Mouse (Mus musculus) retina, postnatal 7 days (tissue): Measurements from ENCODE around the gene Tmem92.
"Not testable (repeated sequence)": the region's sequence is repeated elsewhere in the genome, so short reads cannot be mapped to it uniquely, and the experiment has no call there.

Experiments used
- DNase-seq: peaks from one replicate; pipeline ENCODE4 v3.0.0-alpha.2; 2012; ENCODE audit warnings: low read depth, low spot score

Tmem92 gene

GRCm38 (mm10) chr11:94782603-94783002 lies at the start of gene Tmem92:
Gene Tmem92 (minus strand): TSS chr11:94782703.
- no peak for DNase-seq

- no peak for DNase-seq
Observed at GRCm38 (mm10) chr11:94828966-94829365, 46.5 kb upstream of the Tmem92 start.

DNA sequence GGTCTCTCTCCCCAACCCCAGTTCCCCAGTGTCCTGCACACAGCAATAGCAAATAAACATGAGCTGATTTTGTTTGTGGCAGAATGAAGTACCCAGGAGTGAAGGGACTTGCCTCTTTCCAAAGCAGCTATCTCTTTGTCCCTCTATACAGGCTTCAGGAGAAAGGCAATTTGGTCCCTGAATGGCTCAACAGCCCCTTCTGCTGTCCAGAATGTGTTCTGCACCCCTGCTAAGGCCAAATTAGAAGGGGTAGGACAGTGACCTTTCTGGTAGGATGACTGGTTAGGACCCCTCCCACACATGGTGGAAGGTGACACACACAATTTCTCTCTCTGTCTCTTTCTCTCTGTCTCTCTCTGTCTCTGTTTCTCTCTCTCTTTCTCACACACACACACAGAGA lies 36.9 kb upstream of the Tmem92 start:
- peak; percentile 8 for DNase-seq

DNA sequence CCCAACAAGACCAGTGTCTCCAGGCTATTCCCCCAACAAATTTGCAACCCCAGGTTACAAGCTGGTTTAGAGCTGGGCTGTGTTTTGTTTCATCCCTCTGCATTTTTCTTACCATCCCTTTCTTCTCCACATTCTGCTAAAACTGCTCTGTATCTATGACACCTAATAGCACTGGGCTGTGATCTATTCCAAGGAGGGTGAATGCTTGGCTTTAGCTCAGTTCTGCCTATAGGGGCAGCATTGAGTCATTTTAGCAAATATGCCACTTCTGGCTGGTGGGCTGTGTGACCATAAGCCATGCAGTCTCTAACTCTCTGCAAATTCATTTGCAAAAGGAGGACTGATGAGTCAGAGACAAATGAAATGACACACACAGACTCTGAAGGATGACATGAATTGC lies 36.4 kb upstream of the Tmem92 start:
- DNase-seq = not testable (repeated sequence)

DNA sequence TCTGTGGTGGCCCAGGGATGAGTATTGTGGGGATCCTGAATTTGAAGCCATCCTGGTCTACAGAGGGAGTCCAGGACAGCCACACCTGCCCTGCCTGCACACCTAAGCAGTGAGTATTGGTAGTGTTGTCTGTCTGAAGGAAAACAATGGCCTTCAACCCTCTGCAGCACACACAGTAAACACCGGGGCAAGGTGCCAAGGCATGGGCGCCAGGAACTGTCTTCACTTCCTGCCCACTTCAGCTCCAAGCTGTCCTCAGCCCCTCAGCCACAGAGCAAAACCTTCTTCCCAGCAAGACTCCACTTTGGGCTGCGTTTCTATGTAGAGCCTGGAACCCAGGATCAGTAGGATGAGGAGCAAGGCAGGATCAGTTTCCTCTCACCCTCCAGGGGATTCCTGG lies 29.0 kb upstream of the Tmem92 start:
- not testable (repeated sequence) for DNase-seq

GRCm38 (mm10) chr11:94791700-94792099 lies 9.2 kb upstream of the Tmem92 start:
- DNase-seq = no peak

DNA sequence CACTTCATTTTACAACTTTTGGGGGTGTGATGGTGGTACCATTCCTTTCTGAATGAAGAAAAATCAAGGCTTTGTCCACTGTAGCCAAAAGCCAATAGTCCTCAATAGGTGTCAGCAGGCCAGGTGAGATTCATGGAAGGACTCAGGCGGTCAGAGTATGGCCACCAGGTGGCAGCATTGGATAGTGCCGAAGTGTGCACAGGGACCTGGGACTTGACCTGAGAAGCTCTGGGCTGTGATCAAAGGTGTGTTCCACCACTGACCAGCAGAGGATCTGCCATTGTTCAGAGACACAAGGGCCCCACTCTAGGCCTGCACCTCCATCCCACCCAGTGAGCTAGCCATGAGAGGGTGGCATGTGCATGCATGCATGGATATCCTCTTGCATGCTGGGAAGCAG lies 2.7 kb upstream of the Tmem92 start:
- DNase-seq = peak; percentile 75

GRCm38 (mm10) chr11:94774887-94775497 lies 7.5 kb downstream of the Tmem92 start:
- no peak for DNase-seq

- no peak for DNase-seq
Observed at GRCm38 (mm10) chr11:94773851-94774250, 8.7 kb downstream of the Tmem92 start.

GRCm38 (mm10) chr11:94772363-94773055 lies 10.0 kb downstream of the Tmem92 start:
- no peak for DNase-seq

DNA sequence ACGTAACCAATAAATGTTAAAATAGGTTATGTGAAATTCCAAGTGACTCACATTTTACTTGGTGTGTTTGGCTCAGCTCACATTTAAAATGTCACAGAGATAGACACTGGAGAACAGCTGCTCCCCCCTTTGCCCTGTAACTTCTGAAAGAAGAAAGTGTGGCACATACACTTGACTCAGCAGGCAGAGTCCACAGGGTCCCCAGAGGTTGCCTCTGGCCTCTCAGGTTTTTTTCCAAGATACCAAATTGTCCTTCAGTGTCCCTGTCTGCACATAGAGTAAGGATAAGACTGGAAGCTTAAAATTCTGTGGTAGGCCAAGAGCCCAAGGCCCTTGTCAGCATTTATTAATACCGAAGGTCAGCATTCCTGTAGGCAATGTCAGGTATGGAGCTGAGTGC lies 15.3 kb downstream of the Tmem92 start:
- no peak for DNase-seq

DNA sequence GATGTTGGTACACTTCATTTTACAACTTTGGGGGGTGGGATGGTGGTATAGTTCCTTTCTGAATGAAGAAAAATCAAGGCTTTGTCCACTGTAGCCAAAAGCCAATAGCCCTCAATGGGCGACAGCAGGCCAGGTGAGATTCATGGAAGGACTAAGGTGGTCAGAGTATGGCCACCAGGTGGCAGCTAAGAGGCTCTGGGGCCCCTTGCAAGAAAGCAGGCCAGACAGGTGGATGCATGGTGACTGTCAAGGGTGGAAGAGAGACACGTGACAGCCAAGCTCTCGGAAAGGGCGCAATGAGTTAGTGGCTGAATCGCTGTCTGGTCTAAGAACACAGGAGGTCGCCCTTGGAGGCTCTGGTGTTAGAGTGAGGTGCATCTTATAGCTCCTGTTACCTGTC lies 19.7 kb downstream of the Tmem92 start:
- DNase-seq = no peak

GRCm38 (mm10) chr11:94762281-94762680 lies 20.2 kb downstream of the Tmem92 start:
- no peak for DNase-seq

- DNase-seq = no peak
Observed at GRCm38 (mm10) chr11:94760799-94761198, 21.7 kb downstream of the Tmem92 start.

DNA sequence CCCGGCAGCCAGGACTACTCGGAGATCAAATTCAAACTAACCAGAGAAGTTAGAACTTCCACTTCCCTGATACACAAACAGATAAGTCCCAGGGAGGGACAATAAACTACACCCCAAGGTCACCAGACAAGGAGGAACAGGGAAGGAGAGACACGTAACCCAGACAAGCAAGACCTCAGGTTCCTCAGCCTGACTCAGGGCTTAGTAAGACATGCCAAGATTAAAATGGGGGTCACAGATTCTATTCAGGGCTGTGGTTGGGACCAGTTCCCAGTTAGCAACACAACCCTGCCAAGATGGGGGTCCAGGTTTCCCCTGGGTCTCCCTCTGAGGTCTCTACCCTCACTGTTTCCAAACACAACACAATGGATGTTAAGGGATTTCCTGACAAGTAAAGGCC lies 22.1 kb downstream of the Tmem92 start:
- no peak for DNase-seq

GRCm38 (mm10) chr11:94759916-94760315 lies 22.6 kb downstream of the Tmem92 start:
- DNase-seq = no peak

- no peak for DNase-seq
Observed at GRCm38 (mm10) chr11:94752946-94753713, 29.4 kb downstream of the Tmem92 start.

DNA sequence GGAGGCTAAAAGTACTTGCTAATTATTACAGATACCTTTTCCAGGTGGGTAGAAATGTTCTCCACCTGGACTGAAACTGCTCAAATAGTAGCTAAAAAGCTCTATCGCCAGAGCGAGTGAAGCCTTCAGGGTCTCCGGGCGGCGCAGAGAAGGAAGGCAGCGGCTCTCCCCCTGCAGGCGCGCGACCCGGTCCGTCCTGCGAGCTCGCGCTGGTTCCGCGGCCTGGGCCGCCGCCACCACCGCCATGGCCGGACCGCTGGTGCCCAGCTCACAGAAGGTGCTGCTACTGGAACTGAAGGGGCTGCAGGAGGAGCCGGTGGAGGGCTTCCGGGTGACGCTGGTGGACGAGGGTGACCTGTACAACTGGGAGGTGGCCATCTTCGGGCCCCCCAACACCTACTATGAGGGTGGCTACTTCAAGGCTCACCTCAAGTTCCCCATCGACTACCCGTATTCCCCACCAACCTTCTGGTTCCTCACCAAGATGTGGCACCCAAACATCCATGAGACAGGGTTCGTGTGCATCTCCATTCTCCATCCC lies 40.7 kb downstream of the Tmem92 start, which contains the start of gene Cdc34b:
TSS of gene Cdc34b (plus strand) at position 51 of the 541 bp plus-strand sequence.
- DNase-seq = no peak

DNA sequence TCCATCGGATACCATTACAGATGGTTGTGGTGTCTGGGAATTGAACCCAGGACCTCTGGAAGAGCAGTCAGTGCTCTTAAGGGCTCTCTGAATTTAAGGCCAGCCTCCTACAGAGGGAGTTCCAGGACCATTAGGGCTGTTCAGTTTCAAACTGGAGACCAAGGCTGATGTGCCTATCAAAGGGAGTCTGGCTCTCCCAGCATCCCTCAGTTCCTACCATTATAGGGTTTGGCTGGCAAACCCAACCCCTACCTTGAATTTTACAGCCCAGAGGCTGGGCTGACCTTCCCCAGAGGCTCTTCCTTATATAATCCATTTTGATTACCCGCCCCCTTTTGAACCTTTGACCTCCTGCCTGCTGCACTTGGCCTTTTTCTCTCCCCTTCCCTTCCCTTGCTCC lies 46.8 kb downstream of the Tmem92 start:
- DNase-seq = no peak

DNA sequence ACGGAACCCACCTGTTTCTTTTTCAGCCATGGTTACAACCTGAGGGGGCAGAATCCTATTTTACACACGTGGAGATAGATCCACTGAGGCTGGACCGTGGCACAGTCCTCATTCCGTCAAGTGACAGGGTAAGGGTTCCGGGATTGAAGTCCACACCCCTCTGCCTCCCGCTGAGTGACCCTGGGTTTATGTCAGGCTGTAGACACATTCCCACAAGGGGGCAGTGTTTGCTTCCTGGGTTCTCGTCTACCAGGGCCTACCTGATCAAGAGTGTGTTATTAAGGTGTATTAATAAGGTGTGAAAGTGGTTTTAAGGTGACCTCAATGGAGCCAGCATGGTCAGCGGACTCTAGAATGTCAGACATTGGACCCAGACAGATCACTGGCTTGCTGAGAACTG lies 49.7 kb downstream of the Tmem92 start:
- no peak for DNase-seq

- DNase-seq = no peak
Observed at GRCm38 (mm10) chr11:94731229-94731628, 51.3 kb downstream of the Tmem92 start.

- DNase-seq = peak; percentile 74
Observed at GRCm38 (mm10) chr11:94730261-94730660, 52.2 kb downstream of the Tmem92 start.
